Mouse (Mus musculus): ENCODE data around the gene Ccdc185. TPM values are rescaled to one million over a fixed set of nuclear protein-coding genes. Genes with fewer than 3 reads are reported as not detected.
A peak's percentile ranks its signal among the peaks of the same experiment; 100 is the strongest.

Gene Ccdc185
- polyA plus RNA-seq (2012; ENCODE audit: insufficient read depth, insufficient read length, missing spikeins), result not detected in 2 replicates

- no peak within 1 kb of the TSS for H3K27ac ChIP-seq (replicated peaks; ENCODE audit: low read depth, low read length)
- H3K4me1 ChIP-seq (ENCODE audit: control insufficient read depth, insufficient read depth, insufficient read length, low read length), result no peaks in the 10 kb centered on the region
- no peak within 1 kb of the TSS for H3K4me3 ChIP-seq (ENCODE audit: insufficient read depth, low read depth, low read length)
These were observed at the start of gene Ccdc185 for GRCm38 (mm10) chr1:182749080-182749479. Gene Ccdc185 (minus strand): TSS chr1:182749180.

- Histone ChIP-seq H3K27ac (replicated peaks; ENCODE audit: low read depth, low read length) (no peak overlapping the region), H3K4me3 (ENCODE audit: insufficient read depth, low read depth, low read length) (no peak overlapping the region)
These were observed 48.1 kb upstream of the Ccdc185 start for GRCm38 (mm10) chr1:182797048-182797447.

DNA sequence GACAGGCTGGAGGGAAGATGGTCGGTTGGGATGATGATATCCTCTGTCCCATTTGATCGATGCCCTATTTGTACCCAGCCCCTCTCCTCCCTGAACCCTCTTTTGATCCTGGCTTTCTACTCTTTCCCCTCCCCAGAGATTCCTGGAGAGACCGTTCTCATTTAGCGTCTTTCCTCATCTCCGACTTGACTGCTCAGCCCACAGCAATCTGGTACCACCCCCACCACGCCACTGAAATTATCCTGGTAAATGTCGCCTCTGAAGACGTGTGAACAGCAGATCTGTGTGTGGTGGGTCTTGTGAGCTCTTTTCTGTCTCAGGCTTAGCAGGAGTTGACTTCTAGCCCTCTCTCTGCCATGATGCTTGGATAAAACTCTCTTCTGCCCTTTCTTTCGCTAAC, 45.6 kb upstream of the Ccdc185 start:
- no peaks in the 10 kb centered on the region for H3K4me1 ChIP-seq (ENCODE audit: control insufficient read depth, insufficient read depth, insufficient read length, low read length)
- no peak overlapping the region for H3K27ac ChIP-seq (replicated peaks; ENCODE audit: low read depth, low read length)
- no peak overlapping the region for H3K4me3 ChIP-seq (ENCODE audit: insufficient read depth, low read depth, low read length)

More at GRCm38 (mm10) chr1:182797048-182797447, 48.1 kb upstream of the Ccdc185 start:
- H3K4me1 ChIP-seq (ENCODE audit: control insufficient read depth, insufficient read depth, insufficient read length, low read length), result no peaks in the 10 kb centered on the region

DNA sequence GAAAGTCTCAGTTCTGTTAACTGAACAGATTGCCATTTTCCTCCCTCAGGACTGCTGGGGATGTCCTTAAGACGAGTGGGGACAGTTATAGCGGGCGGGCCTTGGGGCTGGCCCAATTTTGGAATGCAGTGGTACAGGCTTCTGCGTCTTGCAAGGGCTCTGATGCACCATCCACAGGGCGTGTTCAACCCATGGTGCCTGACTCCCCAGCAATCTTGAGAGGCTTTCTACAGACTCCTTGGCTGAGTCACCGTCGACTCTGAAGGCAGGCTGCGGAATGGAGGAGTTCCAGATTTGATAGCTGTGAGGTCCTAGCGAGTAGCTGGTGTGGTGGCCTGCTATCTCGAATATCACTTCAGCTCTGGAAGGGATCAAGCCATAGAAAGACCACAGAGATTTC, 45.2 kb upstream of the Ccdc185 start:
- Histone ChIP-seq H3K4me1 (ENCODE audit: control insufficient read depth, insufficient read depth, insufficient read length, low read length) (no peaks in the 10 kb centered on the region), H3K27ac (replicated peaks; ENCODE audit: low read depth, low read length) (no peak overlapping the region), H3K4me3 (ENCODE audit: insufficient read depth, low read depth, low read length) (no peak overlapping the region)

- Histone ChIP-seq H3K4me1 (ENCODE audit: control insufficient read depth, insufficient read depth, insufficient read length, low read length) (no peaks in the 10 kb centered on the region), H3K27ac (replicated peaks; ENCODE audit: low read depth, low read length) (no peak overlapping the region), H3K4me3 (ENCODE audit: insufficient read depth, low read depth, low read length) (no peak overlapping the region)
These were observed 43.6 kb upstream of the Ccdc185 start for GRCm38 (mm10) chr1:182792521-182793071.

GRCm38 (mm10) chr1:182788896-182789295, 39.9 kb upstream of the Ccdc185 start:
- Histone ChIP-seq H3K27ac (replicated peaks; ENCODE audit: low read depth, low read length) (no peak overlapping the region), H3K4me1 (ENCODE audit: control insufficient read depth, insufficient read depth, insufficient read length, low read length) (no peaks in the 10 kb centered on the region), H3K4me3 (ENCODE audit: insufficient read depth, low read depth, low read length) (no peak overlapping the region)

- H3K4me3 ChIP-seq (ENCODE audit: insufficient read depth, low read depth, low read length), result no peak overlapping the region
- no peak overlapping the region for H3K27ac ChIP-seq (replicated peaks; ENCODE audit: low read depth, low read length)
- no peaks in the 10 kb centered on the region for H3K4me1 ChIP-seq (ENCODE audit: control insufficient read depth, insufficient read depth, insufficient read length, low read length)
These were observed 38.0 kb upstream of the Ccdc185 start for GRCm38 (mm10) chr1:182787030-182787429.

- H3K4me3 ChIP-seq (ENCODE audit: insufficient read depth, low read depth, low read length), result no peak overlapping the region
- no peaks in the 10 kb centered on the region for H3K4me1 ChIP-seq (ENCODE audit: control insufficient read depth, insufficient read depth, insufficient read length, low read length)
- no peak overlapping the region for H3K27ac ChIP-seq (replicated peaks; ENCODE audit: low read depth, low read length)
These were observed 36.5 kb upstream of the Ccdc185 start for GRCm38 (mm10) chr1:182785504-182785903.

DNA sequence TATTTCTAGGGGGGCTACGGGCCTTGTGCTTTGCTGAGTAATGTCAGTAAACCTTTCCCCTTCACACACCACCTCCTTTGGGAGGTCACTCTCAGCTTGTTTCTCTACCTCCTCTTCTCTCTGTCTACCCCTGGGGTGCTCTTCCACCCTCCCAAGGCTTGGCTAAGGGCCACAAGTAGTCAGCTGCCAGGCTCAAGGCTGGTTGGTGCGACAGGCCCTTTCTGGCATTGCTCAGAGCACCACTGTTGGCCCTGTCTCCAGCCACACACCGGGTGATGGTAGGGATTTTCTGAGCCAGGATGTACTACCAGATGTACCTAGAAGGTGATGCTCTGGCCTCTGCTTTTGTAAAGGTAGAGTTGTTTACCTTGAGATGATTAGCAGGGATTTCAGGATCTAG, 35.8 kb upstream of the Ccdc185 start:
- no peak overlapping the region for H3K4me3 ChIP-seq (ENCODE audit: insufficient read depth, low read depth, low read length)
- H3K27ac ChIP-seq (replicated peaks; ENCODE audit: low read depth, low read length), result no peak overlapping the region

DNA sequence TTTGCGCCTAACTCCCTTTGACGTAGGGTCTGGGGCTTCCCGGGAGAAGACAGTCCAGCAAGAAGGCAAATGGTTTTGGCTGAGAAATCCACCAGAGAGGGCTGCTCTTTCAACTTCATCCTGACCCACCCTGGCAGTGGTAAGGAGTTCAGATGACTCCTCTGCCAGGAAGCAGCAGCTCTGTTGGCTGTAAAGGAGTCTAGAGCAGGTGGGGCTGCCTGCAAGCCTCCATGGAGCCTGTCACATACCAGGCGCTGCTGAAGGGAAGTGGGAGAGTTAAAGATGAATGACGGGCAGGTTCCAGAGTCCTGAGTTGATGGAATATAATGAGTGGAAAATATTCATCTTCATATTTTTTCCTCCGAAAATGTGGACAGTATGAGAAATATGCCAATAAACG, 34.8 kb upstream of the Ccdc185 start:
- no peak overlapping the region for H3K27ac ChIP-seq (replicated peaks; ENCODE audit: low read depth, low read length)
- H3K4me1 ChIP-seq (ENCODE audit: control insufficient read depth, insufficient read depth, insufficient read length, low read length), result no peaks in the 10 kb centered on the region
- no peak overlapping the region for H3K4me3 ChIP-seq (ENCODE audit: insufficient read depth, low read depth, low read length)

More for the DNA sequence above, 35.8 kb upstream of the Ccdc185 start:
- H3K4me1 ChIP-seq (ENCODE audit: control insufficient read depth, insufficient read depth, insufficient read length, low read length), result no peaks in the 10 kb centered on the region

DNA sequence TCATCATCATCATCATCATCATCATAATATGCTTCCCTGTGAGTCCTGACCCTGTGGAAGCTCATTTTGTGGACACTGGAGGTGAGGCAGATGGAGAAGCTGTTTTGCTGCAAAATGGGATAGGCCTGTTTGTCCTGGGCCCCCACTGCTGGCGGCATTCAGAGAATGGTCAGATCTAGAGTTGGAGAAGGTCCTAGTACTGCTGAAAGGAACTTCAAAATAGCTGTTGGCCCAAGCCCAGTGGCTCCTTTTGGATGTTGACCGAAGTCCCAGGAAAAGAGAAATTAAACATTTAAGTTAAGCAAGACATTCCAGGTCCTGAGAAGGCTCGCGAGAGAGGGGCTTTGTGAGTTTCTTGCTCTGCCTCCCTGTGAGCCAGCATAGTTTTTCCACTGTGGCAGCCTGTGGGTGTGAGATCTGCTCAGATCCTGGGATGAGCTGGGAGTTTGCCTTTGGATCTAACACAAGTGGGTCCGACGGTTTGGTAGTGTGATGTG, 30.1 kb upstream of the Ccdc185 start:
- Histone ChIP-seq H3K4me1 (ENCODE audit: control insufficient read depth, insufficient read depth, insufficient read length, low read length) (no peaks in the 10 kb centered on the region; the same call in 1 of the 2 replicates), H3K4me3 (ENCODE audit: insufficient read depth, low read depth, low read length) (no peak overlapping the region), H3K27ac (replicated peaks; ENCODE audit: low read depth, low read length) (no peak overlapping the region)

- no peaks in the 10 kb centered on the region; the same call in 1 of the 2 replicates for H3K4me1 ChIP-seq (ENCODE audit: control insufficient read depth, insufficient read depth, insufficient read length, low read length)
- no peak overlapping the region for H3K27ac ChIP-seq (replicated peaks; ENCODE audit: low read depth, low read length)
- no peak overlapping the region for H3K4me3 ChIP-seq (ENCODE audit: insufficient read depth, low read depth, low read length)
These were observed 29.2 kb upstream of the Ccdc185 start for GRCm38 (mm10) chr1:182778225-182778624.

DNA sequence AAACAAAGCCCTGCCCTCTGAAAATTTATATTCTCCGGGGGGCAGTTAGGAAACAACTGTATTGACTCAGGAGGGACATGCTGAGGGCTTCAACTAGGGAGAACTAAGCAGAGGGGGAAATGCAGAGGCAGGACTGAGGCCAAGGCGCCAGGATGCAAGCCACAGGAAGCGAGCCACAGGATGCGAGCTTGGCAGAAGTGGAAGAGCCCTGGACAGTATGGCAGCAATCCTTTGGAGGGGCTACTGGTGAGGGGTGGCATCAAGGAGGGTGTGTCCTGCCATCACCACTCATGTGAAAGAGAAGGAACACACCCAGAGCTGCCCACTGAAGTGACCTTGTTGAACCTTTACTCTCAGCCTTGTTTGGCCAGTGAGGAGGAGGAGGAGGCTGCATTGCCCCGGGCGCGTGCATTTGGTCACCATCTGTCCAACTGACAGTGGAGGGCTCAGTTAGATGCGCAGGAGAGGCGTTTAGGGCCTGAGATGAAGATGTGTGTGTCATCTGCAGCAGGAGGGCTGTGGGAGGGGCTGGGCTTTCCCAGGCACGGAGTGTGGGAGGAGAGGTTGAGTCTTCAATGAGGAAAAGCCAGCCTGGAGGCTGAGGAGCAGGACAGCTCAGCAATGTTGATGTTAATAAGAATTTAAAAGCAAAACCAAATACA, 27.9 kb upstream of the Ccdc185 start:
- Histone ChIP-seq H3K27ac (replicated peaks; ENCODE audit: low read depth, low read length) (no peak overlapping the region), H3K4me3 (ENCODE audit: insufficient read depth, low read depth, low read length) (no peak overlapping the region), H3K4me1 (ENCODE audit: control insufficient read depth, insufficient read depth, insufficient read length, low read length) (no peaks in the 10 kb centered on the region; the same call in 1 of the 2 replicates)

DNA sequence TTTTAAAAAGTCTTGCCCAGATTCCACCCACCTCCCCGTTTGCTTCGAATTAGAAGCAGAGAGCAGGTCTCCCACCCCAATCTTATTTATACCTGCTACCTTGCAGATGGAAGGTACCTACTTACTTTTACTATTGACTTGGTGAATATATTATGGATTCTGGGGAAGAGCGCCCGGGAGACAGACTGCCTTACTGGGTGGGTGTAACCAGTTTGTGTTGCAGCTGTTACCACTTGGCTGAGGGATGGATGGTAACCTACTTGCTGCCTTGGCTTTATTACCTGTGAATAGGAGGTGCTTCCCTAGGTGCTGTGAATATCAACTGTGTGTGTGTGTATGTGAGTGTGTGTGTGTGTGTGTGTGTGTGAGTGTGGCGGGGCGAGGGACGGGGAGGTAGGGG, 26.6 kb upstream of the Ccdc185 start:
- Histone ChIP-seq H3K4me3 (ENCODE audit: insufficient read depth, low read depth, low read length) (no peak overlapping the region), H3K27ac (replicated peaks; ENCODE audit: low read depth, low read length) (no peak overlapping the region), H3K4me1 (ENCODE audit: control insufficient read depth, insufficient read depth, insufficient read length, low read length) (no peaks in the 10 kb centered on the region; the same call in 1 of the 2 replicates)

GRCm38 (mm10) chr1:182764541-182765281, 15.7 kb upstream of the Ccdc185 start:
- Histone ChIP-seq H3K4me1 (ENCODE audit: control insufficient read depth, insufficient read depth, insufficient read length, low read length) (no peaks in the 10 kb centered on the region; the same call in 1 of the 2 replicates), H3K4me3 (ENCODE audit: insufficient read depth, low read depth, low read length) (peak overlapping the region; percentile 57; the same call in 1 of the 2 replicates), H3K27ac (replicated peaks; ENCODE audit: low read depth, low read length) (no peak overlapping the region)

All from brown adipose tissue, adult 24 weeks (tissue).